Mouse (Mus musculus) forebrain, embryonic 11.5 days (tissue): ENCODE results near the gene Smarcc2. TPM values are rescaled to one million over a fixed set of nuclear protein-coding genes. Genes with fewer than 3 reads are reported as not detected.

Source experiments
- ATAC-seq: fragments of 200-750 bp; cut with Nextera tagmentation; replicated peaks from 2 replicates; pipeline ENCODE4 v1.8.0; 2017; ENCODE audit warnings: moderate TSS enrichment; ENCODE audit not compliant: low FRiP score
- DNase-seq: peaks from one replicate; pipeline ENCODE4 v3.0.0-alpha.2; 2017; ENCODE audit warnings: low spot score
- H3K27ac ChIP-seq: fragments of 300-500 bp; sonication (generic); 2 replicates; pipeline ENCODE4 v1.5.1; 2014; ENCODE audit warnings: low read depth, low read length
- H3K27me3 ChIP-seq: fragments of 300-500 bp; sonication (generic); 2 replicates; pipeline ENCODE4 v1.6.1; 2014; ENCODE audit warnings: mild to moderate bottlenecking, low read length, mixed read lengths; ENCODE audit not compliant: control insufficient read depth, insufficient read depth
- H3K36me3 ChIP-seq: fragments of 300-500 bp; sonication (generic); 2 replicates; pipeline ENCODE4 v1.6.1; 2014; ENCODE audit warnings: mild to moderate bottlenecking, low read length, moderate library complexity, mixed read lengths; ENCODE audit not compliant: control insufficient read depth, insufficient read depth
- H3K4me1 ChIP-seq: fragments of 300-500 bp; sonication (generic); replicated peaks from 2 replicates; pipeline ENCODE4 v1.6.1; 2014; ENCODE audit warnings: low read length, mixed read lengths; ENCODE audit not compliant: control insufficient read depth, insufficient read depth
- H3K4me2 ChIP-seq: fragments of 300-500 bp; sonication (generic); 2 replicates; pipeline ENCODE4 v1.6.1; 2014; ENCODE audit warnings: low read depth, mild to moderate bottlenecking, low read length, moderate library complexity, mixed read lengths; ENCODE audit not compliant: severe bottlenecking
- H3K4me3 ChIP-seq: fragments of 300-500 bp; sonication (generic); 2 replicates; pipeline ENCODE4 v1.5.1; 2014; ENCODE audit warnings: low read depth, low read length
- H3K9ac ChIP-seq: fragments of 300-500 bp; sonication (generic); 2 replicates; pipeline ENCODE4 v1.6.1; 2014; ENCODE audit warnings: low read length
- H3K9me3 ChIP-seq: fragments of 300-500 bp; sonication (generic); 2 replicates; pipeline ENCODE4 v1.6.1; 2016; ENCODE audit warnings: low read length, mixed read lengths; ENCODE audit not compliant: control insufficient read depth
- WGBS: fragments of 180-500 bp; shearing (Covaris S2); extraction: QIAGEN DNeasy Blood & Tissue Kit; methylation state at CpG from one replicate; pipeline ENCODE4 v1.1.7; 2014; 5-methylcytosine and 5-hydroxymethylcytosine counted together
- polyA plus RNA-seq: library from polyadenylated mRNA; unstranded; fragments of >200 nt; fragmentation: Nextera tagmentation; extraction: Ambion mirVana; gene quantifications from 2 replicates; pipeline ENCODE4 v1.2.1, GENCODE M21; 2014

Smarcc2 gene
- polyA plus RNA-seq, 1 experiment from 2014 or later: 139 TPM

DNA sequence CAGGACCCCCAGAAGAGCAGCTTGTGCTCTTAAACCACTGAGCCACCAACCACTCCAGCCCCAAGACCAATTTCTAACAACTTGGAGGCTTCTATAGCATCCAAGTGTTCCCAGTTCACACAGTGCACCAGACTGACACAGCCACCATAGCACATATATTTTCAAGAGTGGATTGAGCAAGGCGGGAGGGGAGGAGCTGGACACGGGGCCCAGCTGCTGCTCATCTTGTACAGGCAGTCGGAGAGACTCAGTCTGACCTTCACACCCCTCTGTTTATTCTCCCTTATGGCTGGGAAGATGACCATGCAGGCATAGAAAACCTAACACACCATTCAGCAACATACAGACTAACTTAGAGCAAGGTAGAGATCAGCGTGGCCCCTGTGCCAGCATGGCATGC is 50.8 kb downstream of the Smarcc2 start:
- H3K36me3 ChIP-seq: no peaks in the 10 kb centered on the region; the same call in 1 of the 2 replicates
- DNase-seq: no peak
- ATAC-seq: no peak
- H3K27me3 ChIP-seq: no peaks in the 10 kb centered on the region
- H3K9me3 ChIP-seq: no peaks in the 10 kb centered on the region
- WGBS: 85% methylated on average over 4 of the region's 4 CpGs
- H3K4me1 ChIP-seq: no peaks in the 10 kb centered on the region
- H3K4me2 ChIP-seq: no peak overlapping the region
- H3K4me3 ChIP-seq: no peak overlapping the region
- H3K27ac ChIP-seq: no peak overlapping the region
- no peak overlapping the region for H3K9ac ChIP-seq

DNA sequence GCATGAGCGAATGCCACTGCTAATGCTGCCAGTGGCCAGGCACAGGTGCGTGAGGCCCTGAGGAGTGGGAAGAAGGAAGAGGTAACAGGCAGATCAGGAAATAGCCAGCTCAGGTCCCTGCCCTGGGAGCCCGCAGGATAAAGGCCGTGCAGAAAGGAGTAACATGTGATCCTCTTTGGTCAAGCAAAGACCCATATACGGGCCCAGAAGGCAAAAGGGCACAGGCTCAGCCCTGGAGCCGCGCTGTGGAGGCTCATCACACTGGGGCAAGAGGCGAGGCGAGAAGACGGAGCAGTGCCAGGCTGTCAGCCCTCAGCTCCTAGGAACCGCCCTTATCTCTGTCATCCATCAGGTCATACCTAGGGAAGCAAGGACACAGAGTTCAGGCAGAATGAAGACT is 51.3 kb downstream of the Smarcc2 start:
- H3K4me2 ChIP-seq: no peak overlapping the region
- no peaks in the 10 kb centered on the region for H3K27me3 ChIP-seq
- H3K4me1 ChIP-seq: no peaks in the 10 kb centered on the region
- H3K36me3 ChIP-seq: no peaks in the 10 kb centered on the region; the same call in 1 of the 2 replicates
- ATAC-seq (no peak), DNase-seq (no peak)
- 88% methylated on average over 11 of the region's 11 CpGs for WGBS
- no peak overlapping the region for H3K4me3 ChIP-seq
- H3K9me3 ChIP-seq: no peaks in the 10 kb centered on the region
- H3K27ac ChIP-seq: no peak overlapping the region
- no peak overlapping the region for H3K9ac ChIP-seq

DNA sequence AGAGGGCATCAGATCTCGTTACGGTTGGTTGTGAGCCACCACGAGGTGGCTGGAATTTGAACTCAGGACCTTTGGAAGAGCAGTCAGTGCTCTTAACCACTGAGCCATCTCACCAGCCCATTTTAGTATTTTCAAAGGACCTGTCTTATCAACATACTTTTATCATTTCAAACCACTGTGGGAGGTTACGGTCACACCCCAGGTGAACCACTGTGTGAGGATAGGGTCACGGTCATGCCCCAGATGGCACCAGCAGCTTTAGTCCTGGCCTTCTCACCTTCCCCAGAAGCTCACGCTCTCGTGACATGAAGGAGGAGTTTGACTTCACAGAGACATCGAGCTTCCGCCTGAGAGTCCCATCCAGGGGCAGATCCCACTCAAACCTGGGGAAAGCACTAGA is 52.1 kb downstream of the Smarcc2 start:
- H3K4me2 ChIP-seq: no peak overlapping the region

DNA sequence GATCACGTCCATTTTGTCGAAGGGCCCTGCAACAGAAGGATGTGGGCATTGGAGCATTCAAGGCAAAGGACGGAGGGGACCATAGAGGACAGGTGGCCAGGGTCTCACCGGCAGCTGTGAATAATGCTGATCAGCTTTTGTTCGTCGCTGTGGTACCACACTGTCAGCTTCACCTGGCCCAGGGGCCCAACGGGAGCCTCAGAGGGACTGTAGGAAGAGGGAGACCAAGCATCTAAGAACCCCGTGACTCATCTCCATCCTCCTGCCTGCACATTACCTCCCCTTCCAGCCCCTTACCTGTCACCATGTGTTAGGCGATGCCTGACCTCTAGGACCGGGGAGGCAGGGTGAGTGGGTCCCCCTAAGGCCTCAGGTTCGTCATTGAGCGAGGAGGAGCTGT is 52.7 kb downstream of the Smarcc2 start:
- no peak overlapping the region for H3K9ac ChIP-seq
- H3K4me3 ChIP-seq: no peak overlapping the region
- no peaks in the 10 kb centered on the region for H3K9me3 ChIP-seq
- H3K4me1 ChIP-seq: no peaks in the 10 kb centered on the region
- H3K36me3 ChIP-seq: no peaks in the 10 kb centered on the region; the same call in 1 of the 2 replicates
- H3K27me3 ChIP-seq: peaks cover 10% of the 10 kb centered on the region
- WGBS: 84% methylated on average over 12 of the region's 12 CpGs
- ATAC-seq (no peak), DNase-seq (no peak)
- no peak overlapping the region for H3K27ac ChIP-seq
- H3K4me2 ChIP-seq: no peak overlapping the region

More for the DNA sequence above, 52.1 kb downstream of the Smarcc2 start:
- Histone ChIP-seq H3K27ac (no peak overlapping the region), H3K4me1 (no peaks in the 10 kb centered on the region), H3K27me3 (peaks cover 4% of the 10 kb centered on the region), H3K9ac (no peak overlapping the region), H3K36me3 (no peaks in the 10 kb centered on the region; the same call in 1 of the 2 replicates), H3K9me3 (no peaks in the 10 kb centered on the region), H3K4me3 (no peak overlapping the region)
- WGBS: 92% methylated on average over 9 of the region's 9 CpGs
- ATAC-seq: no peak
- DNase-seq: no peak

DNA sequence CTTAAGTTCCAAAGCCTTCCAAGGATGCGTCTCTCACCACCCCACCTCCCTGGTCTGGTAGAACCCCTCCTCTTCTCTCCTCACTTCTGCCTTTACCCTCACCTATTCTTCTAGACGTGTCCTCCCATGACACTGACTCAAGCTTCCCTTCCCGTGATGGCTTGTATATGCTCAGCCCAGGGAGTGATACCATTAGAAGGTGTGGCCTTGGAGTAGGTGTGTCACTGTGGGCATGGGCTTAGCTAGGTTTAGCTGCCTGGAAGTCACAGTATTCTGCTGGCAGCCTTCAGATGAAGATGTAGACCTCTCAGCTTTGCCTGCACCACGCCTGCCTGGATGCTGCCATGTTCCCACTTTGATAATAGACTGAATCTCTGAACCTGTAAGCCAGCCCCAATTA is 56.0 kb downstream of the Smarcc2 start:
- H3K36me3 ChIP-seq: no peaks in the 10 kb centered on the region; the same call in 1 of the 2 replicates
- peaks cover 23% of the 10 kb centered on the region for H3K27me3 ChIP-seq
- H3K4me3 ChIP-seq: no peak overlapping the region
- no peak for ATAC-seq
- no peak overlapping the region for H3K27ac ChIP-seq
- DNase-seq: peak; percentile 35
- WGBS: 85% methylated on average over 4 of the region's 4 CpGs
- no peak overlapping the region for H3K9ac ChIP-seq
- H3K4me2 ChIP-seq: no peak overlapping the region
- no peaks in the 10 kb centered on the region for H3K4me1 ChIP-seq
- no peaks in the 10 kb centered on the region for H3K9me3 ChIP-seq

DNA sequence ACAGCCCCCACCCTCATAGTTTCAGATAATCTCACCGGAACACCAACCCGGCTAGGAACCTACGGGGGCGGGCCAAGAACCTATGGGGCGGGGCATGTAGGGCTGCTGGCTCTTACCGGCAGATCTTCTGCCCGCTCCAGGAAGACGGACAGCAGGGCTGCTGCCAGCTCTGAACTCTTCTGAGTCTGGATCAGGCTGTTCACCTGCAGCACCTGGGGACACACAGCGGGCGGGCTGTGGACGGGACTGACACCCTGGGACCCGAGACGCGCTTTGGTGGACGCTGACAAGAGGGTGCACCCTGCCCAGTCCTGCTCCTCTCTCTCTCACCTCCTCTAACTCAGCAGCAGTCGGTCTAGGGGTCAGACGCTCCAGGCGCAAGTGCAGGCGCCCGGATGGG is 57.0 kb downstream of the Smarcc2 start:
- Histone ChIP-seq H3K4me1 (no peaks in the 10 kb centered on the region), H3K9me3 (no peaks in the 10 kb centered on the region), H3K4me2 (peak overlapping the region; percentile 18; the same call in 1 of the 2 replicates), H3K27me3 (peaks cover 23% of the 10 kb centered on the region), H3K4me3 (no peak overlapping the region), H3K9ac (no peak overlapping the region), H3K36me3 (no peaks in the 10 kb centered on the region; the same call in 1 of the 2 replicates), H3K27ac (no peak overlapping the region)
- no peak for ATAC-seq
- no peak for DNase-seq
- 9% methylated on average over 20 of the region's 20 CpGs for WGBS

DNA sequence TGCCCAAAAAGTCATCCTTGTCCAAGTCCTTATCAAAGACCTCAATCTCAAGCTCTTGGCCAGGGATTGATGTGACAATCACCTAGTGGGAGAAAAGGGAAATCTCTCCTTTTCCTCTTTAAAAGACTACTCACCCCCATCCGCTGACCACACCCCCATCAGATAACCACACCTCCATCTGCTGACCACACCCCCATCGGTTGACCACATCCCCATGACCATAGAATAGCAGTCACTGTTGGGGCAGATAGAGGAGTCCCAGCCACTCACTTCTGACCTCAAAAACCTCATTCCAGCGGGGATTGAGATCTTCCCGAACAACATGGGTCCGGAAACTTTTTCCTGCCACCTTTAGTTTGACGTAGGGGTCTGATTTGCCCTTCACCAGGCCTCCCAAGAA is 57.6 kb downstream of the Smarcc2 start:
- H3K27me3 ChIP-seq: peaks cover 23% of the 10 kb centered on the region
- no peak overlapping the region for H3K9ac ChIP-seq
- DNase-seq (no peak), ATAC-seq (no peak)
- no peak overlapping the region for H3K4me2 ChIP-seq
- no peak overlapping the region for H3K27ac ChIP-seq
- H3K4me1 ChIP-seq: no peaks in the 10 kb centered on the region
- WGBS: 15% methylated on average over 6 of the region's 6 CpGs
- no peaks in the 10 kb centered on the region for H3K9me3 ChIP-seq
- H3K4me3 ChIP-seq: no peak overlapping the region
- H3K36me3 ChIP-seq: no peaks in the 10 kb centered on the region; the same call in 1 of the 2 replicates

DNA sequence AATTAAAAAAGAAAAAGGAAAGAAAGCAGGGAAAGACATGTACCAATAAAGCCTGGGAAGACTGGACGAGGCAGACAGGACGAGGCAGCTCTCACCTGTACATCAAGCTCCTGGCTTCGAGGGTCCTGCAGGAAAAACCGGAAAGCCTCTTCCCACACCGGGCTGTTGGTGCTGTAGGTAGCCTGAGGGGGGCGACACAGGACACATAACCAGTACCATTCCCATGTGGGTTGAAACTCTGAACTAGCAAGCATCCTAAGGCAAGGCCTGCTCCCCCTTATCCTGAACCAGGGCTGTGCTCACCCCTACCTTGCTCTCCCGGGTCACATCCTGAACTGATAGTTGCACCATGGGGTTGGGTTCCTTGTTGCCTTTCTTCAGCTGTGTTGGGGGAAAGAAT is 59.8 kb downstream of the Smarcc2 start:
- H3K4me2 ChIP-seq: no peak overlapping the region
- 71% methylated on average over 7 of the region's 7 CpGs for WGBS
- H3K27me3 ChIP-seq: peaks cover 31% of the 10 kb centered on the region
- ATAC-seq (no peak), DNase-seq (peak; percentile 69)
- H3K4me1 ChIP-seq: peaks cover under 1% of the 10 kb centered on the region; the same call in 1 of the 2 replicates
- no peaks in the 10 kb centered on the region for H3K36me3 ChIP-seq
- no peak overlapping the region for H3K4me3 ChIP-seq
- H3K9ac ChIP-seq: no peak overlapping the region
- no peaks in the 10 kb centered on the region for H3K9me3 ChIP-seq
- H3K27ac ChIP-seq: no peak overlapping the region

DNA sequence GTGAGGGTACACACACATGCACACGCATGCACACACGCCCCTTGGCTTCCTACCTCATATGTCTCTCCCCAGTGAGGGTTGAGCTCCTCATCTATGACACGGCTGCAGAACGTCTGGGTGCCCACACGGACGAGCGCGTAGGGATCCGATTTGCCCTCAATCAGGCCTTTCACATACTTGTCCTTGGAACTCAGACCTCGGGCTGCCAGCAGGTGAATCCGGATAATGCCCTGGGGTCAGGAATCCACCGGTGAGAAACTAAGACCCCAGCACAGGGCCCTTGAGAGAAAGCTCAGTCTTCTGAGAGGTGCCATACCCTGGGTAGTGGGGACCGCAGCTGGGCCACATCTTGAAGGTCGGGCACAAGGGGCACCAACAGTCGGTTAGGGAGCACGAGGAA is 61.5 kb downstream of the Smarcc2 start:
- WGBS: 86% methylated on average over 16 of the region's 16 CpGs

More for the DNA sequence above, 61.5 kb downstream of the Smarcc2 start:
- ATAC-seq: no peak
- Histone ChIP-seq H3K9me3 (no peaks in the 10 kb centered on the region), H3K27ac (no peak overlapping the region), H3K9ac (no peak overlapping the region), H3K27me3 (peaks cover 39% of the 10 kb centered on the region), H3K36me3 (no peaks in the 10 kb centered on the region), H3K4me2 (no peak overlapping the region), H3K4me3 (no peak overlapping the region), H3K4me1 (peaks cover 4% of the 10 kb centered on the region; the same call in 1 of the 2 replicates)
- no peak for DNase-seq
